Mouse (Mus musculus) hindbrain, embryonic 16.5 days (tissue): ENCODE results near the gene Cdkal1. TPM values are rescaled to one million over a fixed set of nuclear protein-coding genes. Genes with fewer than 3 reads are reported as not detected.

Source experiments
- ATAC-seq: fragments of 200-750 bp; cut with Nextera tagmentation; 2 replicates; pipeline ENCODE4 v1.8.0; 2017; ENCODE audit warnings: moderate TSS enrichment, moderate library complexity
- H3K27ac ChIP-seq: fragments of 300-500 bp; sonication (generic); 2 replicates; pipeline ENCODE4 v1.5.1; 2014; ENCODE audit warnings: low read depth, mild to moderate bottlenecking, control low read depth, low read length, moderate library complexity
- H3K27me3 ChIP-seq: fragments of 300-500 bp; sonication (generic); replicated peaks from 2 replicates; pipeline ENCODE4 v1.6.1; 2014; ENCODE audit warnings: low read length; ENCODE audit not compliant: control insufficient read depth, insufficient read depth
- H3K36me3 ChIP-seq: fragments of 300-500 bp; sonication (generic); 2 replicates; pipeline ENCODE4 v1.6.1; 2014; ENCODE audit warnings: mild to moderate bottlenecking, low read length, moderate library complexity, mixed read lengths; ENCODE audit not compliant: control insufficient read depth, insufficient read depth
- H3K4me1 ChIP-seq: fragments of 300-500 bp; sonication (generic); 2 replicates; pipeline ENCODE4 v1.6.1; 2014; ENCODE audit warnings: low read depth, low read length; ENCODE audit not compliant: control insufficient read depth, insufficient read depth
- H3K4me2 ChIP-seq: fragments of 300-500 bp; sonication (generic); 2 replicates; pipeline ENCODE4 v1.6.1; 2014; ENCODE audit warnings: mild to moderate bottlenecking, low read length, control low read depth, moderate library complexity
- H3K4me3 ChIP-seq: fragments of 300-500 bp; sonication (generic); 2 replicates; pipeline ENCODE4 v1.5.1; 2014; ENCODE audit warnings: mild to moderate bottlenecking, low read length, control low read depth, moderate library complexity
- H3K9ac ChIP-seq: fragments of 300-500 bp; sonication (generic); 2 replicates; pipeline ENCODE4 v1.6.1; 2014; ENCODE audit warnings: low read depth, mild to moderate bottlenecking, control low read depth, low read length, moderate library complexity
- H3K9me3 ChIP-seq: fragments of 300-500 bp; sonication (generic); 2 replicates; pipeline ENCODE4 v1.6.1; 2014; ENCODE audit warnings: mild to moderate bottlenecking, low read length, moderate library complexity; ENCODE audit not compliant: control insufficient read depth
- WGBS: fragments of 180-500 bp; shearing (Covaris S2); extraction: QIAGEN DNeasy Blood & Tissue Kit; methylation state at CpG from one replicate; pipeline ENCODE4 v1.1.7; 2014; 5-methylcytosine and 5-hydroxymethylcytosine counted together
- polyA plus RNA-seq: library from polyadenylated mRNA; unstranded; fragments of >200 nt; fragmentation: Nextera tagmentation; extraction: Ambion mirVana; gene quantifications from 2 replicates; pipeline ENCODE4 v1.2.1, GENCODE M21; 2015

The Cdkal1 gene
- polyA plus RNA-seq, 1 experiment from 2014 or later: 19.4 TPM

- Histone ChIP-seq H3K36me3 (no peaks in the 10 kb centered on the region), H3K4me3 (no peak overlapping the region), H3K27ac (no peak overlapping the region), H3K9me3 (no peaks in the 10 kb centered on the region), H3K27me3 (no peaks in the 10 kb centered on the region), H3K9ac (no peak overlapping the region), H3K4me1 (no peaks in the 10 kb centered on the region), H3K4me2 (no peak overlapping the region)
- 39% methylated on average over 4 of the region's 4 CpGs for WGBS
- ATAC-seq: no peak
These were observed 698.8 kb downstream of the Cdkal1 start for GRCm38 (mm10) chr13:29156703-29157102.

GRCm38 (mm10) chr13:29155297-29155696 lies 700.2 kb downstream of the Cdkal1 start:
- no peak overlapping the region for H3K4me3 ChIP-seq
- ATAC-seq: no peak
- H3K27ac ChIP-seq: no peak overlapping the region
- 63% methylated on average over 3 of the region's 3 CpGs for WGBS
- no peak overlapping the region for H3K9ac ChIP-seq
- no peaks in the 10 kb centered on the region for H3K36me3 ChIP-seq
- no peaks in the 10 kb centered on the region for H3K27me3 ChIP-seq
- H3K4me2 ChIP-seq: no peak overlapping the region
- no peaks in the 10 kb centered on the region for H3K4me1 ChIP-seq
- H3K9me3 ChIP-seq: no peaks in the 10 kb centered on the region

- Histone ChIP-seq H3K9me3 (no peaks in the 10 kb centered on the region), H3K9ac (no peak overlapping the region), H3K36me3 (no peaks in the 10 kb centered on the region), H3K4me1 (no peaks in the 10 kb centered on the region), H3K27me3 (no peaks in the 10 kb centered on the region), H3K27ac (no peak overlapping the region), H3K4me2 (no peak overlapping the region), H3K4me3 (no peak overlapping the region)
- ATAC-seq: no peak
- 76% methylated on average over 13 of the region's 13 CpGs for WGBS
These were observed 705.4 kb downstream of the Cdkal1 start for GRCm38 (mm10) chr13:29150120-29150519.

GRCm38 (mm10) chr13:29149404-29149803 lies 706.1 kb downstream of the Cdkal1 start:
- H3K4me1 ChIP-seq: no peaks in the 10 kb centered on the region
- H3K4me2 ChIP-seq: no peak overlapping the region
- H3K4me3 ChIP-seq: no peak overlapping the region
- ATAC-seq: no peak
- no peaks in the 10 kb centered on the region for H3K36me3 ChIP-seq
- H3K27ac ChIP-seq: no peak overlapping the region
- no peaks in the 10 kb centered on the region for H3K27me3 ChIP-seq
- H3K9me3 ChIP-seq: no peaks in the 10 kb centered on the region
- 83% methylated on average over 6 of the region's 6 CpGs for WGBS
- no peak overlapping the region for H3K9ac ChIP-seq

GRCm38 (mm10) chr13:29148616-29149015 lies 706.9 kb downstream of the Cdkal1 start:
- no peak overlapping the region for H3K4me2 ChIP-seq
- WGBS: 90% methylated on average over 9 of the region's 9 CpGs
- H3K27me3 ChIP-seq: no peaks in the 10 kb centered on the region

More at GRCm38 (mm10) chr13:29148616-29149015, 706.9 kb downstream of the Cdkal1 start:
- Histone ChIP-seq H3K9me3 (no peaks in the 10 kb centered on the region), H3K27ac (no peak overlapping the region), H3K4me3 (no peak overlapping the region), H3K36me3 (no peaks in the 10 kb centered on the region), H3K9ac (no peak overlapping the region), H3K4me1 (no peaks in the 10 kb centered on the region)
- no peak for ATAC-seq

Other genes with a start within 250 kb of the Cdkal1 start
- gene E2f3, start 130.4 kb upstream of the Cdkal1 start, polyA plus RNA-seq: 4.2 and 5.7 TPM in 2 replicates